Mouse (Mus musculus): ENCODE measurements around the gene Il3. TPM values are rescaled to one million over a fixed set of nuclear protein-coding genes. Genes with fewer than 3 reads are reported as not detected.

Gene Il3
- not detected in 2 replicates for polyA plus RNA-seq (2015; fragmentation: Nextera tagmentation; extraction: Ambion mirVana)

DNA sequence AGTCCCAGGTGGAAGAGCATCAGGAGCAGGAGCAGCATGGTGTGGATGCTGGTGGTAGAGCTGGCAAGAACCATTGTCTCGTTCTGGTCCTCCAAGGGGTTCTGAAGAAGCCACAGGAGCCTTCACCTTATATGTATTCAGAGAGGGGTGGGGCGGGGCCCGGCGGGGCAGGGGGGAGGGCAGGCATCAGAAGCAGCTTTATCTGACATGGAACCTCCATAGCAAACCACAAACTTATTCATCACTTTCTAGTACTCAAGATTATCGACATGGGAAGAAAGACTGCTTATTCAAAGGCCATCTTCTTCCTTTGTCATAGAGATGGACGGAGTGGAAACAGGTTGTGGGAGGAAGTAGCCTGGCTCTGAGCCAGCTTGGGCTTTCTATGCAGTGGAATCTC is at the start of gene Il3:
TSS of gene Il3 (minus strand) at position 101 of the 400 bp plus-strand sequence.

DNA sequence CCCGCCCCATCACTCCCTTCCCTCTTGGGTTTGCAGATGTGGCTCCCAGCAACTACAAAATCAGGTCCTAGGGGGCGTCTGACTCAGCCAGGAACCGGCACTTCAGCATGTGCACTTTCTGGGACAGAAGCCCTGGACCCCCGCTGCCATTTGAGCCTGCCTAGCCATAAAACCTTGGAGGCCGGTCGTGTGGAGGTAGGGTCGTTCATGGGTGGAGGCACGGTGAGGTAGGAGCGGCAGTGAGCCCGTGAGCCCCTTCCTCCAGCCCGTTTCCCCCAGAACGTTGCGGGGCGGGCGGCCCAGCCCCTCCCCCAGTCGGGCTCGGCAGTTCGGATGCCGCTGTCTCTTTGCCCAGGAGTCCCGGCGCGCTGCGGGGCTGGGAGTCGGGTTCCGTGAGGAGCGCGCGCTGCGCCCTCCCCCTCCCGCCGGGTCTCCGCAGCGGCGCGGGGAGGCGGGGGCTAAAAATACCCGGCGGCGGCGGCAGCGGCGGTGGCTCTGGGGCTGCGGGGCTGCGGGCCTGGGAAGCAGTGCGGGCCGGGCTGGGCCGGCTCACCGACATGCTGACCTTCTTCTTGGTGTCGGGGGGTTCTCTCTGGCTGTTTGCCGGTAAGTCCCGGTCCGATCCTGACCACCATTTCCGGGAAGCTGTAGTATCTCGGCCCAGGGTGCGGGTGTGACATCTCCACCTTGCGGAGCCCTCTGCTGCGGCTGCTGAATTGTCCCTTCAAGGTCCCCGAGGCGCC is 36.8 kb upstream of the Il3 start, which contains the start of gene Acsl6:
TSS of gene Acsl6 (plus strand) at position 71 of the 743 bp plus-strand sequence.

DNA sequence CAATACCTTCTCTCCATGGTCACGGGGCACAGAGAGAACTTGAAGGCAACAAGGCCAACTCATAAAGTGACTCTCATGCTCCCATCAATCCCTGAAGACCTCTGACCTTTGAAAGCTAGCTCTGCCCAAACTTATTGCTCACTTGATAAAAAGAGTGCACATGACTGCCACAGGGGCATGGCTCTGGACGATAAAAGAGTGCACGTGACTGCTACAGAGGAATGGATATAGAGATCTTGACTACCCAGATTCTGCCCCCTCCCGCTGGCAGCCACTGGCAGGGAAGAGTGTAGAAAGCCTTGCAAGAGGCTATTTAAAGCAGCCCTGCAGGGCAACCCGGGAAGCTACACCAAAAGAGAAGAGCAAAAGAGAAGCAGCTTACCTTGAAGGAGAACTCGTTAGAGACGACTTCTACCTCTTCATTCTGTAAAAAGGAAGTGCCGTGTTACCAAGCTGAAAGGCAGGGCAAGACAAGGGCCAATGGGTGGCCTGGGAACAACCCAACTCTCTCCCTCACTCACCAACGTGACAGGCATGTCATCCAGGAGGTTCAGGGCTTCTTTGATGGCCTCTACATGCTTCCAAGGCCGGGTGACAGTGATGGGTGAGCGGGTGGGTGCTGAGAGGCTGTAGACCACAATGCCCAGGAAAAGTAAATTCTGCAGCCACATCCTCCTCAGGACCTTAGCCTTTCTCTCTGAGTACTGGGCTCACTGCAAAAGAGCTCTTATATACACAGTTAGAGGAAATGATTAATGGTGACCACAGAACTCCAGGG is 17.9 kb downstream of the Il3 start, which contains the start of gene Csf2:
TSS of gene Csf2 (minus strand) at position 728 of the 778 bp plus-strand sequence.

Other genes starting within 250 kb of the Il3 start
- 12.3 and 13.7 TPM in 2 replicates for gene Slc22a4, start 239.2 kb downstream of the Il3 start, polyA plus RNA-seq (2015; fragmentation: Nextera tagmentation; extraction: Ambion mirVana)
- 54.9 and 60.9 TPM in 2 replicates for gene Pdlim4, start 198.3 kb downstream of the Il3 start, polyA plus RNA-seq (2015; fragmentation: Nextera tagmentation; extraction: Ambion mirVana)
- 11.0 and 11.5 TPM in 2 replicates for gene P4ha2, start 167.2 kb downstream of the Il3 start, polyA plus RNA-seq (2015; fragmentation: Nextera tagmentation; extraction: Ambion mirVana)
- not detected in 2 replicates for gene Csf2, start 17.6 kb downstream of the Il3 start, polyA plus RNA-seq (2015; fragmentation: Nextera tagmentation; extraction: Ambion mirVana)
- gene Acsl6, start 36.5 kb upstream of the Il3 start, polyA plus RNA-seq (2015; fragmentation: Nextera tagmentation; extraction: Ambion mirVana), result 61.5 and 69.2 TPM in 2 replicates
- 0.10 TPM in 1 of 2 replicates, not detected in the other for gene Meikin, start 103.4 kb upstream of the Il3 start, polyA plus RNA-seq (2015; fragmentation: Nextera tagmentation; extraction: Ambion mirVana)
- gene Fnip1, start 170.9 kb upstream of the Il3 start, polyA plus RNA-seq (2015; fragmentation: Nextera tagmentation; extraction: Ambion mirVana), result 6.9 and 7.2 TPM in 2 replicates